Mouse (Mus musculus) cerebellum, postnatal 10 days (tissue): ENCODE measurements around the gene Tbc1d17.

ENCODE experiments used
- DNase-seq, 2 experiments: peaks; one replicate each; pipeline ENCODE4 v3.0.0; 2021; ENCODE audit warnings: mixed read lengths in 2 of 2

The Tbc1d17 gene

DNA sequence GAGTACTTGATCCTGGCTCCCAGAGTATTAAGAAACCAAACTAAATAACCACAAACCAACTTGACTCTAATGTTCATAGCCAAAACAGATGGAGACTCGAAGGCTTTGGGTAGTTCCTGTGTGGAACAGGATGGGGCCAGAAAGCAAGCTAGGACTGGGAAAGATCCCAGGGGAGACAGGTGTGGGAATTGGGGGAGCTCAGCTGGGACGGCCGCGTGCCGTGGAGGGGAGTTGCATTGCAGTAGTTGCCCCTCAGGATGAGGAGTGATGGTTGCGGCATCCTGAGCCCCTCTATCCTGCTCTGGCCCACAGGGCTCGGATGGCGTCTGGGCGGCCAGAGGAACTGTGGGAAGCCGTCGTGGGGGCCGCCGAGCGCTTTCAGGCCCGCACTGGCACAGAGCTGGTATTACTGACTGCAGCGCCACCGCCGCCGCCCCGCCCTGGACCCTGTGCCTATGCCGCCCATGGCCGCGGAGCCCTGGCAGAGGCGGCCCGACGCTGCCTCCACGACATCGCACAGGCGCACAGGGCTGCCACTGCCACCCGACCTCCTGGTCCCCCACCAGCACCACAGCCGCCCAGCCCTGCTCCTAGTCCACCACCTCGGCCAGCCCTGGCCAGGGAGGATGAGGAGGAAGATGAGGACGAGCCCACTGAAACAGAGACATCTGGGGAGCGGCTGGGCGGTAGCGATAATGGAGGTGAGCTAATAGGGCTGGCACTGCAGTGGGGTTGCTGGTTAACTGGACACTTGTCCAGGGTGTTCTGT lies 3.6 kb upstream of the Tbc1d17 start:
- DNase-seq: no peak

GRCm38 (mm10) chr7:44851625-44852234 lies 2.9 kb upstream of the Tbc1d17 start:
- DNase-seq: no peak

DNA sequence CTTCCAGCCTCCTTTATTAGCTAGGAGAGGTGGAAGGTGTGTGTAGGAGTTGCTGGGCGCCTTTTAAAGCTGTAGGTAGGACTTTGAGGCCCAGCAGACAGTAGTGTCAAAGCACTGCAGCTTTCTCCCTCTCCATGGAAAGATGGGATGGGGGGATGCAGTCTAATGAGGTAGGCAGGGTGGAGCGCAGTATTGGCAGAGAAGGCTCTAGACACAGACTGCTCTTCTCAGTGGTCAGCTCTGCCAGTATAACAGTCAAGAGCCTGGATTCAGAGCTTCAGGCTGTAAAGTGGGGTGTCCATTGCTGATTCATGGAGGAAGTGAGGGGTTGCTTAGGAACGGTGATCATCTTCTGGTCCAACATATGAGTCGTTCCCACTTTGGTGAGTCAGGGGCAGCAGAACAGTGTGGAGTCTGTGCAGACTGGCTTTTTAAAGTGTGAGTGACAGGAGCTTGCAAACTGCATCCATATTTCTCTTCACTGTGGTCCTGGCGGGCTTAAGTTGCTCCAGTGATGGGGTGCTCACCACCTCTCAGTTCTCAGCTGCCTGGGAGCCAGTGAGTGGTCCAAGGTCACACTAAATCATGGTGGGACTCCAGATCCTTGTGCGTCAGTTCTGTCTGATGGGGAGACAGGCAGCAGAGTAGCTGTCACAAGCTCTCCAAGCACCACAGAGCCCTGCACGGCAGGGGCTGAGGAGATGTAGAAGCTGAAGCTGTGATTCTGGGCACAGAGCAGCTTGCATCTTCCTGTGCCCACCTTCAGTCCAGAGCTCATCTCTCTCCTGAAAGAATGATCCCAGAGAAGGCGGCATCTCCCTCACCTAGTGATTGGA lies 2.1 kb upstream of the Tbc1d17 start:
- DNase-seq: no peak

DNA sequence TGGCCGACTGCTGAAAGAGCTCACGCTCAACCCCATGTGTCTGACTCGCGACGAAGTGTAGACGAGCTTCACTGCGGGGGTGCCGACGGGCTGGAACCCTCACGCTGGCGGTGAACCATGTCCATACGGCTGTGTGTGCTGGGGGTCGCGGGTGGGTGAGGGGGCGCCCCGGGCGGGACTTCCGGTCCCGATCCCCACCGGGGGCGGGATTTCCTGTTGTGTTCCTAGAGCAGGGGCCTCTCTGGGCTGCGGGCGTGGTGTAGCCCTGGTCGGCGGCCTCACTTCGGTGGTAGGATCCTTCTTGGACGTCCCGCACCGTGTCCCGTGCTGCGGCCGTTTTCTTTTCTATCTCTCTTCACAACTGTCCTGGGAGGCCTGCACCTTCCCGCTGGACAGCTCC lies 1.3 kb upstream of the Tbc1d17 start:
- peak; percentile 92 to 94 for DNase-seq

GRCm38 (mm10) chr7:44849416-44850111 lies 685 bp upstream of the Tbc1d17 start:
- peak; percentile 95 to 96 for DNase-seq

DNA sequence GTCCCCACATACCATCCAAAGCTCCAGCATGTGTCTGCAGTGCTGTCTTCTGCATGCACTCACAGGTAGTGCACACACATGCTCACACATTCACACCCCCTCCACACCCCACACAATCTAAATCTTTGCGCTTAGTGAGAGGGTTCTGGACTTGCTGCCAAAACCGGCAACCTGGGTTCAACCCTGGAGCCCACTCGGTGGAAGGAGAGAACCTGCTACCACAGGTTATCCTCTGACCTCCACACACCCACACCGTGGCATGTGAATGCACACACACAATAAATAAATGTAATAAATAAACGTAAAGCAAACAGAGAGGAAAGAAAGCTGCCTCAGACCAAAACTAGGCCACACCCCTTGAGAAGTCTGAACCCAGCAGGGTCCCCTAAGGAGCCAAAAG lies 1.1 kb downstream of the Tbc1d17 start:
- no peak for DNase-seq

GRCm38 (mm10) chr7:44846804-44847203 lies 2.1 kb downstream of the Tbc1d17 start:
- no peak for DNase-seq

GRCm38 (mm10) chr7:44845006-44845405 lies 3.9 kb downstream of the Tbc1d17 start:
- no peak for DNase-seq

- DNase-seq: no peak
These were observed 6.9 kb downstream of the Tbc1d17 start for GRCm38 (mm10) chr7:44841825-44842463.

DNA sequence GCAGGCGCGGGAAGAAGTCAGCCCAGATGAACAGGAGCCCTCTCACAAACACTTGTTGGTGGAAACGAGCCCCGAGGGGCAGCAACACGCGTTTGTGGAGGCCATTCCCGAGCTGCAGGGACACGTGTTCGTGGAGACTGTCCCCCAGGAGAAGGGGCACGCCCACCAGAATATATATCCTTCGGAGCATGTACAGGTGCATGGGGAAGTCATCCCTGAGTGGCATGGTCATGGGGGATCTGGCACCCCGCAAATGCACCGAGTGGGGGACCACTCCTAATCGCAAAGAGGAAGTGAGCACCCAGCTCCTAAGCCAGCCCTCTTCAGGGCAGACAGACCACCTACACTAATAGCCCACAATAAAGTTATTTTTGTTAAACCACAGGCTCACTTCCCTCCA lies 8.5 kb downstream of the Tbc1d17 start:
- DNase-seq: no peak

DNA sequence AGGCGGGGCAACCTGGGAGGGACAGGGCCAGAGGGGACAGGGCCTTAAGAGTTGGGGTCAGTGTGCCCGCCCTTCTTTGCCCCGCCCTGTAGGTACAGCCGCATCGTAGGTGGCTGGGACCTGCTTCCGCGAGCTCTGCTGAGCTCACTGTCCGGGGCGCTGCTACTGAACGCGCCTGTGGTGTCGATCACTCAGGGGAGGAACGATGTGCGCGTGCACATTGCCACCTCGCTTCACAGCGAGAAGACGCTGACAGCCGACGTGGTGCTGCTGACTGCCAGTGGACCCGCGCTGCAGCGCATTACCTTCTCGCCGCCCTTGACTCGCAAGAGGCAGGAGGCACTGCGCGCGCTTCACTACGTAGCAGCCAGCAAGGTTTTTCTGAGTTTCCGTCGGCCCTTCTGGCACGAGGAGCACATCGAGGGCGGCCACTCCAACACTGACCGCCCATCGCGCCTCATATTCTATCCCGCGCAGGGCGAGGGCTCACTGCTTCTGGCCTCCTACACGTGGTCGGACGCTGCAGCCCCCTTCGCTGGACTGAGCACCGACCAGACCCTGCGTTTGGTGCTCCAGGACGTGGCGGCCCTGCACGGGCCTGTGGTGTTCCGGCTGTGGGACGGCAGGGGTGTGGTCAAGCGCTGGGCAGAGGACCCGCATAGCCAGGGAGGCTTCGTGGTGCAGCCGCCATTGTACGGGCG lies 9.2 kb downstream of the Tbc1d17 start:
- DNase-seq: peak; percentile 48 to 61

- DNase-seq: no peak
These were observed 9.7 kb downstream of the Tbc1d17 start for GRCm38 (mm10) chr7:44839171-44839490.

DNA sequence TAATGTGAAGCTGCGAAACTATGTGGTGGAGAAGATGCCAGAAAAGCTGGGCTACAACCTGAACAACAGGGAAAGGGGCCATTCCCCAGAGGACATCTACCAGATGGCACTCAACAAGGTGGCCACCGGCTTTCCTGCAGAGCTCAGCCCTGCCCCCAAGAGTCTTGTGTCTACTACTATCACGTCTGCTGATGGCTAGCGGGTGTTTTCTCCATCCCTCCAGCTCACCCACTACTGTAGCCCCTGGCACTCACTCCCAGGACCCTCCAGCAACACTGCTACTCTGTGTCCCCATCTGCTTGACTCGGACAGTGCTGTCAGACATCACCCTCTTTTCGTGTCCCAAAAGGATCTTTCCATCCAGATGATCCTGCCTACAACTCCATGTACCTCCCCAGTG lies 10.8 kb downstream of the Tbc1d17 start:
- DNase-seq: no peak

DNA sequence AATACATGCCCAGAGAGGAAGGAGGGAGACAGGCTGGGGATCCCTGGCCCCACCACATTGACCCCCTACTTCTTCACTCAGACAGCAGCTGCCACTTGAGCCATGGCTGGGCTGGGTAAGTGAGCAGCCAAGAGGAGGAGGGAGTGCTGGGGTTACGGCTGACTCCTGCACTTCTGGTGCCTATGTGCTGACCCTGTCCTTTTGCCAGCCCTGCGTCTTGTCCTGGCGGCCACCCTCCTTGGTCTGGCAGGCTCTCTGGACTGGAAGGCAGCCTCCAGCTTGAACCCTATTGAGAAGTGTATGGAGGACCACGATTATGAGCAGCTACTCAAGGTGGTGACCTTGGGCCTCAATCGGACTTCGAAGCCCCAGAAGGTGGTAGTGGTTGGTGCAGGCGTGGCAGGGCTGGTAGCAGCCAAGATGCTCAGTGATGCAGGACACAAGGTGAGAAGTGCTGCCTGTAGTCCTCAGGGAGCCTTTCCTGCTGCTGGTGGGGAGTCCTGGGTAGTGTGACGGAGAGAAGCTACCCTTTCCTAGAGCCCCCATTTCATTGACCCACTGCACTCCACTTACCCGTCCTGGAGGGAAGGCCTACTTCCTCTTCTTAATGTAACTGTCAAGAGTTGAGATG lies 12.3 kb downstream of the Tbc1d17 start:
- DNase-seq: no peak

- DNase-seq: no peak
These were observed 12.9 kb downstream of the Tbc1d17 start for GRCm38 (mm10) chr7:44836016-44836404.

DNA sequence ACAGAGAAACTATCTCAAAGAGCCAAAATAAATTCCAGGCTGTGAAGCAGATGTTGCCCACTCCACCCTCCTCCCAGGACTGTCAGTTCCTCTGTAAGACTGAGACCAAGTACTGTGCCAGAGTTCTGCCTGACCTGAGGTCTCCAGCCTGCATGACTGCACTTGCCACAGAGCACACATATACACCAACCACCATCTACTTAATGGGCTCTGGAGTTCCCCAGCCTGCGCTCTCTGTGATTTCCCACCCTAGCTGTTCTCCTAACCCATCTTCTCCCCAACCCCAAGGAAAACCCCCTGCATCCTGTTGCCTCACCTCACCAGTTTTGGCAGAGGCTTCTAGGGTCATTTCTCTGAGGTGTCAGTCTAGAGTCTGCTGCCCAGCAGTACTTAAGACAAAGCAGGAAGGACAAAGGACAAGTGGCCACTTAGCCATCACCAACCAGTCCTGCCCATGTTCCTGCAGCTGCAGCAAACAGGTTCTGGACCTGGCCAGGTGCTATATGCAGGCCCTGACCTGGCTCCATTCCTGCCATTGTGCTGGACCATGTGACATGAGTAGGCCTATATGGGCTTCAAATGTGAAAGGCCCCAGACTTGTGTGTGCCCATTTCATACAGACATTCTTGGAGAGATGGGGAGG lies 13.4 kb downstream of the Tbc1d17 start:
- DNase-seq: no peak

GRCm38 (mm10) chr7:44832763-44833162 lies 16.1 kb downstream of the Tbc1d17 start:
- no peak for DNase-seq

GRCm38 (mm10) chr7:44828706-44829105 lies 20.2 kb downstream of the Tbc1d17 start:
- DNase-seq: no peak

DNA sequence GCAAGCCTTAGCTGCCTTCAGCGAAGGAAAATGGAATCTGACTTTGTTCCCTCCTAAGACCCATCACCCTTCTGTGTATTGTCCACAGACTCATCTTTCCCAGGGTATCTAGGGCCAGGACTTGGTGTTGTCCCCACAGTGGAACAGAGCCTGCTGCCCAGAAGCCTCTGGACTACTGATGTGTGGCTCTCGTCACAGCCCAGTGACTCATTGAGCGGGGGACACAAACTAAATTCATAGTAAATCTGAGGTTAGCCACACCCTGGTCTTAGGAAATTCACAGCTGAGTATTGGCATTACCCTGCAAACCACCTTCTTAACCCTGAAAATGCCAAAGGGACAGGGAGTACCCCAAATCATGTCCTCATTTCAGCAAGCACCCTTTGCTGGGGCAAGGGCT lies 22.1 kb downstream of the Tbc1d17 start:
- no peak for DNase-seq

- DNase-seq: peak; percentile 92 to 94
These were observed 24.0 kb downstream of the Tbc1d17 start for GRCm38 (mm10) chr7:44824872-44825271.

GRCm38 (mm10) chr7:44823409-44823808 lies 25.5 kb downstream of the Tbc1d17 start:
- DNase-seq: no peak
